Mouse (Mus musculus) cerebellum, adult 9-11 months (tissue): ENCODE results near the gene Orm1.
A peak's percentile ranks its signal among the peaks of the same experiment; 100 is the strongest.

Source experiments
- DNase-seq: peaks from one replicate; pipeline ENCODE4 v3.0.0; 2022

Orm1 gene

DNA sequence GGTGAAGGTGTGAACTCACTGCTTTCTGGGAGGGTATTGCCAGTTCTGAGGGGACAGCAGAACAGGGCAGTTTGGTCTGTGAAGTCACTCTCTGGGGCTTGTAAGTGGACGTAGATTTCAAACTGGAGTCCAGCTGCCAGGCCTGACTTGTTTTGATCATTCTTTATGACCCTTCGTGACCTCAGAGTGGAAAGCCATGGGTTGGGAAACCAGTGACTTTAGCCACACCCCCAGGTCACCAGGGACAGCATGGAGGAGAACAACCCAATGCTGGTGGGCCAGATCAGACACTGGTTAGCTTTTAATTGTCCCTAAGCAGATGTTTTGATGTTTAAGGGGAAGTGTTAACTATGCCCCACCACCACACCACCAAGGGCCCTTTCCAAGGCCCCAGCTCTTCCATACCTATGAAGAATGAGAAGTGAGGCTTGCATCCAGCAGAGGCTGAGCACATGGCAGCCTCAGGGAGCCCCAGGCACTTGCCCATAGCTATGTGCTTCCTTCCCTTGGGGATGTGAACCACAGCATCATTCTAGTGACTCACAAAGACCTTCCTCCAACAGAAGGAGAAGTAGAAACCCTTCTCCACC, 12.7 kb downstream of the Orm1 start:
- DNase-seq, result no peak

DNA sequence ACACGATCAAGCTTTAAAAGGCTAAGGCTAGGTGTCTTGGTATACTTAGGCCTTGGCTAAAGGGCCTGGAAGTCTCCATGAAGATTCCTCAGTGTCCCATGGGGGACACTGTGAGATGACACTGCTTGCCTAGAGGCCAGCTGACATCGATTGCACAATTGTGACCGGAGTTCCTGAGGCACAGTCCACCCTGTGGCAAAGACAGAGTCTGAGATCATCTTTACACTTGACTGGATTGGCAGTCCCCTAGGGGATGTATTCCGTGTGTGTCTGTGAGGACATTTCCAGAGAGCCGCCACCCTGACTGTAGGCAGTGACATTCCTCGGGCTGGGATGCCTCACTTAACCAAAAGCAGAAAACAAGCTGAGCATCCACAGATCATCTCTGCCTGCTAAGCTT, 15.5 kb downstream of the Orm1 start:
- no peak for DNase-seq

DNA sequence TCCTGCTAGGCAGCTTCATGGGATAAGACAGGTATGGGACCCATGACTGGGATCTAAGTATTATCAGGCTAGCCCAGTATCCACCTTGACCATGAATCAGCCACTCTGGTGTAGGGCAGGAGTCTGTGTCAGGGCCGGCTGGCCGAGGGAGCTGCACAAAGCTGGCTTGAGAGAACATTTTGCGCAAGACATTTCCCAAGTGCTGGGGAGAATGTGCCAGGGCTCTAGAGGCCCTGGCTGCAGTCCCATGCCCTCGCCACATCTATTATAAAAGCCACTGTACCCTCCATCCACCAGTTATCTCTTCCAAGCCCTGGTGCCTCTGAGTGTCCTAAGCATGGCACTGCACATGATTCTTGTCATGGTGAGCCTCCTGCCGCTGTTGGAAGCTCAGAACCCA, 17.8 kb downstream of the Orm1 start, which contains the start of gene Orm2:
Orm2 (plus strand) TSS at position 300 of the 400 bp plus-strand sequence.
- DNase-seq, result no peak

DNA sequence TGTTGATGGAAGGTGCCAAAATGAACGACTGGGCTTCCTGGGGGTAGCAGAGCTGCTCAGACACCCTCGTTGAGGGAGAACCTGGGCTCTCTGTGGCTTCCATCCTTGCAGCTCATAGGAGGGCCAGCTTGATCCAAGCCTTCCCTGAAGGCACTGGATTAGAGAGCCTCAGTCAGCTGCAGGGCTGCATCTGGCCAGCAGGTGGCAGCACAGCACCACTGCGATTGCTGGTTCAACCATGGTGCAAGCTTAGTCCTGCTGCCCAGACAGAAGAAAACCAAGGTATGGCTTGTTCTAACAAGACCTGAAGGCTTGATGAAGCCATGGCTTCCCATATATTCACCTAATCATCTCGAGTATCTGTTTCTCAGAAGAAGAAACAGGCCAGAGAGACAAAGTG, 24.2 kb downstream of the Orm1 start:
- peak; percentile 57 for DNase-seq

DNA sequence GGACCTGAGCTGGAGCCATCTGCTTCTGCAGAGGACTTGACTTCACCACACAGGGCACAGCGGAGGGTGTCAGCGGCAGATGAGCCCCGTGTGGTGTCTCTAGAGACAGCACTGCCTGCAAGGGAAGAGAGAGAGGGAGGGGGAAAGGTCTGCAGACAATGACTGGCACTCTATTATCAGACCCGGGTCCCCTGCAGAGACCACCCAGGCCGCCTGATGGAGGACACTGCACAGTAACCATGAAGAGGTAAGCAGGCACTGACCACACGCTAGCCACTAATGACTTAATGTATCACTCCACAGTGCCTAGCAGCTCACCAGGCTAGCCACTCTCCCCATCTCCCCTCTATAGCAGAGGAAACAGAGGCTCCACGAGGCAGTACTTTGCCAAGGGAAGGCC, 26.5 kb downstream of the Orm1 start:
- no peak for DNase-seq

DNA sequence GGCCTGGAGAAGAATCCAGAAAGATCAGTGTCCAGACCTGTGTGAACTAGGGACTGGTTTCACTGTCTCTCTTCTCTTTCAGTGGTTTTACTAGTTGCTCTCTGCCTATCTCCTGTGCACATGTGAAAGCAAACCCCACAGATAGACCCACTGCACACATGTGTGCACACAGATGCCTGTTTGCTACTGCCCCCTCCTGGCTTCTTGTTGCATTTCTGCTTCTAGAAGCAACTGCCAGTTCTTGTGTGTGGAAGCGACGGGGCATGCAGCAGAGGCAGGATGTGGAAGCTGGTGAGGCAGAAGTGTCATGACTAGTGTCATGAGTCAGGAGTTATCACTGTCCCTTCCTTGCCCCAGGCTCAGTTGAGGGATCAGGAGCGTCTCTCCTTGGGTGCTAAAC, 27.5 kb downstream of the Orm1 start:
- DNase-seq, result no peak

DNA sequence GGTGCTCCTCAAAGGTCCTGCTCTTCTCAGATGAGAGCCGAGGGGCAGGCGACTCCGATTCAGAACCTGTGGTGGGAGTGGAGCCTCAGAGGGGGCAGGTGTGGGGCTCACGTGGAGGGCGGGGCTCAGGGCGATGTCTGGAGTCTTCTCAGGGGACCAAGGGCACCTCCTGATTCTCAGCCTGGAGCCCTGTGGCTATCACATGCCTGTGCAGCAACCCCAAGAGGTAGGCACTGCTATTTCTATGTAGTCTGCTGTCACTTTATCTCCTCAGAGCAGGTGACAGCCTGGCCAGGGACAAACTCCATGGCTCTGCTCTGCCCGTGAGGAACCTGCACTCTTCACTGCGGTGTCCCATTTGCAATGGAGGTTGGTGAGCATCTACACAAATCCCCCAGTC, 29.0 kb downstream of the Orm1 start:
- no peak for DNase-seq

DNA sequence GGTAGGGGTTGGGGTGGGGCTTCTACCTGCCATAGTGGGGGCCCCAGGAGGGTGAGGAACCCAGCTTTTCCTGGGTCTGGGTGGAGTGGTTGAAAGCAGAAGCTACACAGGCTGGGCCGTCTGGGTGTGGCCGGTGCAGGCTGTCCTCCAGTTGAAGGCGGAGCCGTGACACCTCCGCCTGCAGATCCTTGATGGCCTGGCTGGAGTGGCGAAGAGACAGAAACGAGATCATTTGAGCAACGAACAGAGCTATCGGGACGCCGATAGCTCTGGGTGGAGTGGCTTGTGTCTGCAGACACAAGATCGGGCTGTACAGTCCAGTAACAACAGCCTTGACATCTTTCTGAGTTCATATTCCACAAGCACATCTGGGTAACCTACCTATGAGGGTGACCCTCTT, 30.0 kb downstream of the Orm1 start:
- no peak for DNase-seq

DNA sequence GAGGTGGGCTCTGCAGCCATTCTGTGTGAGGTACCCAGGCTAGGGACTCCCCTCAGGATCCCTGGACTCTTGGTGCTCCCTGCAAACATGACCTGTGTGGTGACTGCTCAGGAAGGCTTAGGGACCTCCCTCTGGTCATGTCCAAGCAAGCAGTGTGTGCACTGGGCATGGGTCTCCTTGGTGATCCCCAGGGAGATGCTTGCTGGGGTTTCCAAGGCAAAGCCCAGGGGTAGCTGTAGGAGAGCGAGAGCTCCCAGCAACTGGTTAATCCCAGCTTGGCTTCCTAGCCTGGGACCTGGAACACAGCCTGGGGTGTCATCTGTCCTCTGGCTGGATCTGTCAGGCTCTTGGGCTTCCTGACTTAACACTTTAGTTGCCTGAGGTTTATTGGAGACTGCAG, 31.0 kb downstream of the Orm1 start:
- no peak for DNase-seq

DNA sequence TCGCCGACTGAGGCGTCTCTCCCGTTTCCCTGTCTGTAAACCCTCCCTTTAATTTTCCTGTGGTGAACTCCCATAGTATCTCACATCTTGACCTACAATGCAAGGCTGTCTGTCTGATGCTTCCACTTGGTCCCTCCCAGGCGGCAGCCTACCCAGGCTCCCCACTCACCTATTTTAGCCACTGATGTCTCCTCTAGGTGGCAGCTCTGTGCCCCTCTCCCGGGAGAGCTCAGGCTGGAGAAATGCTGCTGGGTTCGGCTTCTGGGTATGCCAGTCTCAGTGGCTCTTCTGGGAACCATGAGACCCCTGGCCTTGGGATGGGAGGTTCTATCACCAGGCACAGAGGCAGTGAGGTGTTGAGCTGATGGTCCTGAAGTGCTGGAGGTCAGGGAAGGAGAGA, 33.1 kb downstream of the Orm1 start:
- DNase-seq, result no peak

DNA sequence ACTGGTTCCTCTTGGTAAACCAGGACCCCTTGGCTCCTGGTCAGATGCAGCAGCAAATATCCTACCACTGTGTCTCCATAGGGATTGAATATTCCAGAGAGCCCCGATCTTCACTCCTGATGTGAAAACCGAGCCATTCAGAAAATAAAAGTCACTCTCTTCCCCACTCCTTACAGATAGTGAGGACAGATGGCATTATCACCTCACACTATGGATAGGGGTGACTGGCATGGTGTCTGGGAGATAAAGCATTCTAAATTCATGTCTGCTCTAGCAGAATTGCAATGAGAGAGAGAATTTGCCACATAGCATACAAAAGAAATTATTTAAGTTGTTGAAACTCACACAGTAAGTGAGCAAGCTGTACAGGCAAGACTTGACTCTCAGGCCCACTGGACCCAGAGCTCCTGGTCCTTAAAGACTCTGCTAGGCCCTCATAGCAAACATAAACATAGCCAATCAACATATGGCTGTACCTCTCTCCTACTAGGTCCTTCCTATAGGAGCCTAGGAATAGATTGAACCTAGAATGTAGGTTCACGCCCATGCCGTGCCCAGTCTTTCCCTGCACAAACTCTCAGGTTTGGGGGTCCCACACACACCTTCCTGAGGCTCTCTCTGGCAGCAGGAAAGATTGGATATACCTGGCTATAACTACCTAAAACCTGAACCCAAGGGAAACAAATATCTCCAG, 38.5 kb downstream of the Orm1 start:
- no peak for DNase-seq

DNA sequence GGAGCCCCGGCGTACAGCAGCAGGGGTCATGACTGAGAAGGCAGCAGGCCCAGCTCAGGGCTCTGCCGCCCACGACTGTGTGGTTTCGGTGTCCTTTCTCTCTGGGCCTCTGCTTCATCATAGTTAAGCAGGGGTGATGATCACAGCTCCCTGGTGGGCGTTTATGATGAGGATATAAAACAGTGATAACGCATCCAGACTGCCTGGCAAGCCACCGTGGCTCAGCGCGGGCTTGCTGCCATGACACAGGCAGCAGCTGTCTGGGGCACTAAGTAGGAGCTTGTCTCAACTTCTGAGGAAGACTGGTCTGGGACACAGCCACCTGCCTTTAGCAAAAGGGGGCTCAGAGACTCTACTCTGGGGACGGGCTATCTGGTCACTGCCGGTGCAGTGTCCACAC, 39.1 kb downstream of the Orm1 start:
- no peak for DNase-seq

DNA sequence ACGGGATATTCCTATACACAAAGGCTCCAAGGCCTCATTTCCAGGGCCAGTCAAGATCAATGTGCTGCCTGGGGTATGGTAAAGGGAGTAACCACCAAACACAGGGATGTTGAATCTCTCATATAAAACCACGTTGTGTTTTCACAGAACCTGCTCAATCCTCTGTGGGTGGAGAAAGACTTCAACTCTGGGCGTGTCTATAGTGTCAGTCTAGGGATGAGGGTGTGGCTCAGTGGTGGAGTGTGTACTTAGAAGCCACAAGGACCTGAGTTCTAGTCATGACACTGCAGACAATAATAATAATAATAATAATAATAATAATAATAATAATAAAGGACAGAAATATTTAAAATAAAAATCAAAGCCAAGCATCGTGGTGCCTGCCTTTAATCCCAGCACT, 39.9 kb downstream of the Orm1 start:
- no peak for DNase-seq

DNA sequence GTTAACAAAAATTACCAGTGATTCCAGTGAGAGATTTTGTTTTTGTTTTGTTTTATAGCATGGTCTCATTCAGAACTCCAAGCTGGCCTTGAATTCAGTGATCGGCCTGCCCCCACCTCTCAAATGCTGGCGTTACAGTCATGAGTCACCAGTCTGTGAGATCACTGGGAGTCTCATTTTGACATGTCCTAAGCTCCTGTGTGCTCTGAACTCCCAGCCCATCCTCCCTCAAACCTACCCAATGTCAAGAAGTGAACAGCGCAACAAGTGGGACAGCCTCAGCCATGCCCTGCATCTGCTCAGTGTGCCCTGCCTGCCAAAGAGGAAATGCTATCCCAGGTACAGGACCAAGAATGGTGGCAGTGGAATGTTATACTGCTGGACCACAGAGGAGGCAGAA, 40.9 kb downstream of the Orm1 start:
- DNase-seq, result no peak

DNA sequence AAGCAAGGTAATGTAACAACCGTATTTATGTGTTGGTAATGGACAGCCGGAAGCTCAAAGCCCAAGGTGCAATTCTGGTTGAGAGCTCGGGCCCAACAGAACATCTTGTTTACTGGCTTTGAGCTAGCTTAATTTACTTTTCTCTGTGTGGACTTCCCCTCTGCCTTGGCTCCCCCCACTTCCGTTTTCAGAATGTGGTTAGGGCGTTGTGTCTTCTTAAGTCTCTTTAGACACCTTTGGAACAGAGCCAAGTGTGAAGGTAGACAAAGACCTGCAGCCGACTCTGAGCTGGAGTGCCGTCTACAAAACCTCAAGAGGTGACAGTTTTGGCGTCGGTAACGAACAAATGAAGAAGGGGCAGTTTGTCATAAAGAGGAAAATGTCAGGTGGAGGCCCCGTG, 41.4 kb downstream of the Orm1 start:
- no peak for DNase-seq

DNA sequence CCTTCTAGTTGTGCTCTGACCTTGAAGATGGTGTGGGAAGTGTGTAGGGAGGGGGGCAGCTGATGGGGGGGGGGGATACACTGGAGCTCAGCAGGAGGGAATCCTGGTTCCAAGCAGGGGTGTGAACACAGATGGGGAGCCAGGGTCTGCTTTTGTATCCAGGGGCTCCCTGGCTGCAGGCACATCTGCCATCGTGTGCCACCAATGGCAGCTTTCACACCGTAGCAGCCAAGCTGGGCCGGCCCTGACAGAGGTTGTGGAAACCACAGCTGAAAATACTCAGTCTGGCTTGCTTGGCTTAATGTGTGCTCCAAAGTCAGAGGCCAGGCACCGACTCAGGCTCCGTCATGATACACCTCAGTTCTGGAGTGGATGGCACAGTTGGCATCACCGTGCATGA, 43.7 kb downstream of the Orm1 start:
- DNase-seq, result no peak

DNA sequence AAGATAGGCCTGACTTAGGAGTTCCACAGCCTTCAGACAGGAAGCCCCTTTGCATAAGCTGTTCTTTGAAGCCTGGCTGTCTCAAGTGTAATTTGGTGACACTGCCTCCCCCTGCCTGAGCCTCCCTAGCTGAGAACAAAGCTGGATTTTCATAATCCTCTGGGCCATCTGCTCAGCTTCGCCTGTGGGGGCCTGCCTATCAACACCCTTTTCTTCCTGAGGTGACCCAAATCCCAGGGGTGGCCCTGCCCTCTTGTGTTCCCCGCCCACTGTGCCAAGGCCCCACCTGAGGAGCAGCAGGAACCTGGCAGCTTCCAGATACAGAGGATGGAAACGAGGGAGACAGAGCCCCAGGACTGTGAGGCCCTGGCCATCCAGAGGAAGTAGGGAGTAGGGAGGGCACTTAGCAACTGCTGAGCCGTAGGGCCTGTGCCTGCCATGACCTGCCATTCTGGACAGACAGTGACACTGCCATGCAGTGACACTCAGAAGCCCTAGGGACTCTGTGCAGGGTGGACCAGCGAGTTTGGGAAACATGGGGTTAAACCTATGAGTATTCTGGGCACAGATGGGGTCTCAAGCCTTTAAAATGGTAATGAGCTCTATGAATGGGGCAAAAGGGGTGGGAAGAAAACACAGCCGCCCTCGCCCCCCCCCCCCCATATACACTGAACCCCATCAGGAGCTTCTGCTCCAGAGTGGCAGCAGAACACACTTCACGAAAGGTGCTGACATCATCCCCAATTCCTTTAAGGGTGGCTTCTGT, 44.9 kb downstream of the Orm1 start:
- DNase-seq, result no peak

DNA sequence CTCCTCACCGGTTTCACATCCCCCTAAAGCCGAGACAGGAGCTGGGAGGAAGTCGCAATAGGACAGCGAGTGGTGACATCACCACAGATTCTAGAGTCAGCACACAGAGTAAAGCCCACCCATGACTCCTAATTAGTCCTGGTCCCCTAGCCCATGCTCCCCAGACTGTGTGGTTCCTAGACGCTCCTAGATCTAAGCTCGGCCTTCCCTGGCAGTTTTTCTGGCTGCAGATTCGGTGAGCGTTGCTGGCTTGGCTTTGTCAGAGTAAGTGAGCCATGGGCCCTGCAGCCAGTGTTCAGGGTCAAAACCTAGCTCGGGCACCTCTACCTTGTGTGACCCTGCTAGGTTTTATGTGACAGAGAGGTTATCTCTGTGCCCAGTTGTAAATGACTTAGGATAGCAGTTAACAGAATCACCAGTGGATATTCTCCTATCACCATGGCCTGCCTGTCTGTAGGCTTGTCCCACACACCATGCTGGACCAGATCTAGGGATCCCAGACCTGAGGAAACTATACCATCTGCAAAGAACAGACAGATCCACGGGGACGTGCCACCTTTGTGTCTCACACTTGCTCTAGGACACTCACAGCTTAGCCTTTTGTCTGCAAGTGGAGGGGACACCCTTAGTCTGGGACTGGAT, 45.6 kb downstream of the Orm1 start:
- DNase-seq, result no peak

DNA sequence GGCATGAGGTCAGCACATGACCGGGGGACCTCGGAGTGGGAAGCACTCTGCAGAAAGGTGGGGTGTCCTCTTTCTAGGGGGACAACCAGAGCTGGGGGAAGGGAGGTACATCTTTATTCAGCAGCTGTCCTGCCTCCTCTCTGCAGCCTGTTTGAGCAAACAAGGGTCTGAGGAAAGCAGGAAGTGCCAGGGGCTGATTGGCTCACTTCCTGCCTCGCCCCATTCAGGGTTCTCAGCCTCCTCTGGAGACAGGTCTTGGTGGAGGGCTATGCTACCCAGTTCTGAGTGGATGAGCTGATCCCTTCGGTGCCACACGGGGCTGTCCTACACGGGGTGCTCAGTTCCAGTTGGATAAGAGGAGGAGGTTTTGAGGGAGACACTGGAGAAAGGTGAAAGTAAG, 47.0 kb downstream of the Orm1 start:
- DNase-seq, result no peak
